In the genomic region with DNA sequence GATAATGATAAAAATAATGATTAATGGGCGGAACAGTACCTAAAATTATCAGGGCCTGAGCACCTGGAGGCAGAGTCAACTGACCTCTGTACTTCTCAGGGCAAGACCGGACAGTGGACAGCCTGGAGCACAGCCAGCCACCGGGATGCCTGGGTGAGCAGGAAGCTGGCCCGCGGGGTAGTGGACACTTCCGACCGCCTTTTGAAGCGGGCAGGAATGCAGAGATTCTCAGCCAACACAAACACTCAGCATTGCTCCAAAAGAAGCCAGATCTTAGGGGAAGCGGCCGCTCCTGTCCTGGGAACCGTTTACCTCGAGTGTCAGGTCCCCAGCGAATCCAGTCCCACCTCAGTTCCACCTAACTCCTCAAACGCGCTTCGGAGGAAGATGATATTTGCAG, we compare ENCODE assay signal across 8 mouse cellular contexts. TPM values are rescaled to one million over a fixed set of nuclear protein-coding genes. Genes with fewer than 3 reads are reported as not detected.
DNase-seq lines count a peak whose midpoint lies in the region; ATAC-seq and TF ChIP-seq lines count a peak whose summit lies in the region.

No protein-coding gene starts in this region.

- H3K9me3 ChIP-seq in forebrain, embryonic 12.5 days: no peaks in the 10 kb centered on the region
- no peaks in the 10 kb centered on the region for H3K9me3 ChIP-seq in hindbrain, postnatal 0 days (ENCODE audit: low read length)
- no peaks in the 10 kb centered on the region for H3K9me3 ChIP-seq in liver, embryonic 13.5 days (replicated peaks)
- H3K9me3 ChIP-seq in neural tube, embryonic 13.5 days: no peaks in the 10 kb centered on the region

- no peak for DNase-seq in cerebellum, postnatal 4 days (ENCODE audit: low spot score in 2 of 2)
- DNase-seq in hindbrain, postnatal 0 days (ENCODE audit: low spot score): no peak
- no peak for DNase-seq in liver, embryonic 13.5 days
- no peak for DNase-seq in ovary, postnatal 14 days (ENCODE audit: low spot score)

- peak overlapping the region; percentile 49; the same call in 1 of the 2 replicates for H3K9ac ChIP-seq in forebrain, embryonic 12.5 days
- peak overlapping the region; percentile 45; the same call in 1 of the 2 replicates for H3K9ac ChIP-seq in hindbrain, postnatal 0 days (replicated peaks; ENCODE audit: low read length)
- peak overlapping the region; percentile 55; the same call in 1 of the 2 replicates for H3K9ac ChIP-seq in liver, embryonic 13.5 days
- peak overlapping the region; percentile 62; the same call in 1 of the 2 replicates for H3K9ac ChIP-seq in neural tube, embryonic 13.5 days

- H3K4me1 ChIP-seq in bone marrow macrophage, adult 2 months (ENCODE audit: control insufficient read depth, insufficient read depth, low read length): peaks cover 32% of the 10 kb centered on the region
- peaks cover 21% of the 10 kb centered on the region for H3K4me1 ChIP-seq in forebrain, embryonic 12.5 days
- H3K4me1 ChIP-seq in hindbrain, postnatal 0 days (ENCODE audit: insufficient read depth, low read length): peaks cover 6% of the 10 kb centered on the region; the same call in 1 of the 2 replicates
- H3K4me1 ChIP-seq in liver, embryonic 13.5 days (replicated peaks): peaks cover 31% of the 10 kb centered on the region; the same call in 1 of the 2 replicates
- peaks cover 20% of the 10 kb centered on the region for H3K4me1 ChIP-seq in neural tube, embryonic 13.5 days (replicated peaks)

- peak overlapping the region; percentile 77 for H3K4me2 ChIP-seq in forebrain, embryonic 12.5 days
- H3K4me2 ChIP-seq in hindbrain, postnatal 0 days (ENCODE audit: low read depth, low read length): peak overlapping the region; percentile 75
- H3K4me2 ChIP-seq in liver, embryonic 13.5 days: peak overlapping the region; percentile 62
- H3K4me2 ChIP-seq in neural tube, embryonic 13.5 days: peak overlapping the region; percentile 64

- 0 out of 2 replicates have a peak, but pooled peaks have one; percentile 11 for ATAC-seq in cerebellum, adult (ENCODE audit: insufficient number of reproducible peaks, low FRiP score, low TSS enrichment)
- no peak for ATAC-seq in forebrain, embryonic 12.5 days (ENCODE audit: low FRiP score)
- ATAC-seq in hindbrain, postnatal 0 days: no peak
- ATAC-seq in liver, embryonic 13.5 days (ENCODE audit: low read depth): peak; percentile 30; the same call in 1 of the 2 replicates
- no peak for ATAC-seq in neural tube, embryonic 13.5 days (ENCODE audit: low read depth)

- peak overlapping the region; percentile 72 for H3K4me3 ChIP-seq in bone marrow macrophage, adult 2 months (ENCODE audit: insufficient read depth, low read length)
- peak overlapping the region; percentile 42 for H3K4me3 ChIP-seq in forebrain, embryonic 12.5 days (replicated peaks)
- H3K4me3 ChIP-seq in hindbrain, postnatal 0 days (ENCODE audit: low read length): peak overlapping the region; percentile 37
- H3K4me3 ChIP-seq in liver, embryonic 13.5 days (replicated peaks): peak overlapping the region; percentile 51
- peak overlapping the region; percentile 33 for H3K4me3 ChIP-seq in neural tube, embryonic 13.5 days

- H3K27me3 ChIP-seq in forebrain, embryonic 12.5 days: peaks cover 50% of the 10 kb centered on the region
- no peaks in the 10 kb centered on the region for H3K27me3 ChIP-seq in hindbrain, postnatal 0 days (ENCODE audit: insufficient read depth, low read length)
- H3K27me3 ChIP-seq in liver, embryonic 13.5 days: peaks cover 21% of the 10 kb centered on the region
- peaks cover 39% of the 10 kb centered on the region for H3K27me3 ChIP-seq in neural tube, embryonic 13.5 days

- TF ChIP-seq POLR2A in bone marrow macrophage, adult 2 months (IDR thresholded peaks at IDR 0.05; ENCODE audit: borderline replicate concordance, low read depth, low read length): no peak

- no peaks in the 10 kb centered on the region for H3K36me3 ChIP-seq in forebrain, embryonic 12.5 days (replicated peaks)
- H3K36me3 ChIP-seq in hindbrain, postnatal 0 days (ENCODE audit: insufficient read depth, low read length): no peaks in the 10 kb centered on the region
- 0 out of 2 replicates have a peak, but pooled peaks cover 2% of the 10 kb centered on the region for H3K36me3 ChIP-seq in liver, embryonic 13.5 days
- H3K36me3 ChIP-seq in neural tube, embryonic 13.5 days: no peaks in the 10 kb centered on the region

- WGBS in forebrain, embryonic 12.5 days: 19% methylated on average over 16 of the region's 16 CpGs
- 13% methylated on average over 16 of the region's 16 CpGs for WGBS in hindbrain, postnatal 0 days
- WGBS in liver, embryonic 13.5 days (ENCODE audit: insufficient replicate concordance): 10% methylated on average over 16 of the region's 16 CpGs
- 21% methylated on average over 16 of the region's 16 CpGs for WGBS in neural tube, embryonic 13.5 days

- TF ChIP-seq CTCF in bone marrow macrophage, adult 2 months (IDR thresholded peaks at IDR 0.05; ENCODE audit: low read depth, low read length): no peak
- TF ChIP-seq CTCF in hindbrain, postnatal 0 days (IDR thresholded peaks at IDR 0.05; ENCODE audit: low read depth): no peak

- 0 out of 2 replicates have a peak overlapping the region, but pooled peaks have one; percentile 14 for H3K27ac ChIP-seq in bone marrow macrophage, adult 2 months (ENCODE audit: insufficient read depth, low read depth, low read length)
- no peak overlapping the region for H3K27ac ChIP-seq in forebrain, embryonic 12.5 days
- no peak overlapping the region for H3K27ac ChIP-seq in hindbrain, postnatal 0 days
- peak overlapping the region; percentile 64 for H3K27ac ChIP-seq in liver, embryonic 13.5 days
- H3K27ac ChIP-seq in neural tube, embryonic 13.5 days (replicated peaks): no peak overlapping the region

RNA-seq across cellular contexts. Expression of a gene that starts 1.0 kb away (rescaled TPM):
- polyA plus RNA-seq in bone marrow macrophage, adult 2 months (2012; ENCODE audit: insufficient read depth, insufficient read length, missing spikeins): 71.5 and 83.0 TPM in 2 replicates
- 5.2 and 5.3 TPM in 2 replicates for polyA plus RNA-seq in forebrain, embryonic 12.5 days (2016; fragmentation: Nextera tagmentation; extraction: Ambion mirVana)
- 2.9 and 3.8 TPM in 2 replicates for total RNA-seq in hindbrain, postnatal 0 days (2014; rRNA removed)
- 9.1 and 9.4 TPM in 2 replicates for polyA plus RNA-seq in hindbrain, postnatal 0 days (2015; fragmentation: Nextera tagmentation; extraction: Ambion mirVana)
- polyA plus RNA-seq in liver, embryonic 13.5 days (2015; fragmentation: Nextera tagmentation; extraction: Ambion mirVana): 46.4 and 52.5 TPM in 2 replicates
- 7.7 and 9.8 TPM in 2 replicates for polyA plus RNA-seq in neural tube, embryonic 13.5 days (2015; fragmentation: Nextera tagmentation; extraction: Ambion mirVana)

RNA-seq across cellular contexts. Expression of a gene that starts 48.0 kb away (rescaled TPM):
- 259 and 267 TPM in 2 replicates for polyA plus RNA-seq in bone marrow macrophage, adult 2 months (2012; ENCODE audit: insufficient read depth, insufficient read length, missing spikeins)
- polyA plus RNA-seq in forebrain, embryonic 12.5 days (2016; fragmentation: Nextera tagmentation; extraction: Ambion mirVana): 921 and 969 TPM in 2 replicates
- 529 and 602 TPM in 2 replicates for total RNA-seq in hindbrain, postnatal 0 days (2014; rRNA removed)
- polyA plus RNA-seq in hindbrain, postnatal 0 days (2015; fragmentation: Nextera tagmentation; extraction: Ambion mirVana): 2,773 and 3,206 TPM in 2 replicates
- polyA plus RNA-seq in liver, embryonic 13.5 days (2015; fragmentation: Nextera tagmentation; extraction: Ambion mirVana): 581 and 610 TPM in 2 replicates
- 2,051 and 2,328 TPM in 2 replicates for polyA plus RNA-seq in neural tube, embryonic 13.5 days (2015; fragmentation: Nextera tagmentation; extraction: Ambion mirVana)

RNA-seq across cellular contexts. Expression of a gene that starts 48.1 kb away (rescaled TPM):
- polyA plus RNA-seq in bone marrow macrophage, adult 2 months (2012; ENCODE audit: insufficient read depth, insufficient read length, missing spikeins): 5.3 and 8.7 TPM in 2 replicates
- polyA plus RNA-seq in forebrain, embryonic 12.5 days (2016; fragmentation: Nextera tagmentation; extraction: Ambion mirVana): 23.7 and 30.2 TPM in 2 replicates
- 2.2 and 2.5 TPM in 2 replicates for total RNA-seq in hindbrain, postnatal 0 days (2014; rRNA removed)
- polyA plus RNA-seq in hindbrain, postnatal 0 days (2015; fragmentation: Nextera tagmentation; extraction: Ambion mirVana): 10.7 and 15.2 TPM in 2 replicates
- 12.6 and 12.7 TPM in 2 replicates for polyA plus RNA-seq in liver, embryonic 13.5 days (2015; fragmentation: Nextera tagmentation; extraction: Ambion mirVana)
- polyA plus RNA-seq in neural tube, embryonic 13.5 days (2015; fragmentation: Nextera tagmentation; extraction: Ambion mirVana): 17.6 and 20.9 TPM in 2 replicates

Comparison
In these comparisons a context has a peak if more than half of its experiments do, and no peak if none do; other contexts are left out.
1. ATAC-seq: peak in cerebellum, adult (single experiment) and liver, embryonic 13.5 days (single experiment); none in forebrain, embryonic 12.5 days (single experiment), hindbrain, postnatal 0 days (single experiment) and neural tube, embryonic 13.5 days (single experiment).
2. H3K27ac ChIP-seq: peak in bone marrow macrophage, adult 2 months (single experiment) and liver, embryonic 13.5 days (single experiment); none in forebrain, embryonic 12.5 days (single experiment), hindbrain, postnatal 0 days (single experiment) and neural tube, embryonic 13.5 days (single experiment).
3. Peak in every context shown above with its lines, with median percentiles within 50 percentile points of each other: H3K4me3 ChIP-seq, H3K4me2 ChIP-seq and H3K9ac ChIP-seq.